Mouse (Mus musculus): ENCODE data around the gene Arhgdib. TPM values are rescaled to one million over a fixed set of nuclear protein-coding genes. Genes with fewer than 3 reads are reported as not detected.

Gene Arhgdib
- total RNA-seq (2023) = 879 to 975 TPM (median 929 TPM) in 4 replicates

DNA sequence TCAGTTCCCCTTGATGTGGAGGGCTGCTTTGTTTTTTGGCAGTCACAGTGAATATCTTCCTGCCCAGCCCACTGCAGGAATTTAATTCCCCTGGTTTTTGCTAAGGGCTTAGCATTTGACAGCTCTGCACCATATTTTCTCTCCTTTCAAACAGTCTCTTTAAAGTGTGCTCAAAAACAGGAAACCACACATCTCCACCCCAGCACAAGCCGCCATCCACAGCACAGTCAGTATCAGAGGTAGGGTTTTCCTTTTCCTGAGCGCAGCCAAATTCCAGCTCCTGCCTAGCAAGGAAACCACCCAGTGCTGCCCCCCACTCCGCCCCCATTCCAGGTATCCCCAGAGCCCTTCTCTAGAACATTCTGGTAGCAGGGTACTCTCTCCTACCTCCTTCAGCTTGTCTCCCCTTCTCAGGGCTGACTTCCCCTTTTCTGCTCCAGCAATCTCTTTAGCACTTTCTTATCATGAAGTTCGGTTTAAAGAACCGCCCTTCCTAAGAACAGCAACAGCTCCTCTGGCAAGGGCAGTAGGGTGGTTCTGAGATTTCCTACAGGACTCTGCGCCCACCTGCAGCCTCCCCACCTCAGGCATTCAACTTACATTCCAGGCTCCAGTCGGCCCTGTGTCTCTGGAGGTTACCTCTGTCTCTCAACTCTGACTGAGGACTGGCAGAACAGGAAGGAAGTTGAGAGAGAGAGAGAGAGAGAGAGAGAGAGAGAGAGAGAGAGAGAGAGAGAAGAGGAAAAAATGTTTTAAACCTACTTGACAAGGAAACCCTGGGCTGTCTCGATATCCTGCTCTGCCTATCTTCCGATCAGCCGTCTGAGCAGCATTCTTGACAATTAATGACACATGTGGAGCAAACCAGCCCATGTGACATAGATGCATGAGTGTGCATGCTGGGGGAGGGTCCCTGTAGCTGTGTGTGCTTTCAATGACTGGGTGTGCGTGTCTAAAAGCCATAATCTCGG lies at the start of gene Arhgdib:
TSS of gene Arhgdib (minus strand) at position 849 of the 971 bp plus-strand sequence.

DNA sequence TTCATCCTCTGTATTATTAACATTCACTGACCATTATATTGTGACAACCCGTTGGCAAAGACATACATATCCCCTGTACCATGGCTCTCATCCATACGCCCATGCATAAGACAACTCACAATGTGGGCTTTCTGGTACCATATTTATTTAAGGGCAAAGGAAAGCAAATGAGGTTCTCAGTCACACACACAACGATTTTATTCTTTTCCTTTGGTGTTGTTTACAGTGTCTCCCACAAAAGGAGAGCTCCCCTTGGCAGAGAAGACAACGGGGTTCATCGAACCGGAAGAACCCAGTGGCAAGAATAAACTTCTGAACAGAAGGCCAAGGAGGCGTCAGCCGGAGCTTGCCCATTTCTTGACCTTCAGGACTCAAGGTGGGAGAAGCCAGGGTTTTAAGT lies 18.2 kb downstream of the Arhgdib start, which contains the start of gene Pde6h:
TSS of gene Pde6h (plus strand) at position 301 of the 400 bp plus-strand sequence.

DNA sequence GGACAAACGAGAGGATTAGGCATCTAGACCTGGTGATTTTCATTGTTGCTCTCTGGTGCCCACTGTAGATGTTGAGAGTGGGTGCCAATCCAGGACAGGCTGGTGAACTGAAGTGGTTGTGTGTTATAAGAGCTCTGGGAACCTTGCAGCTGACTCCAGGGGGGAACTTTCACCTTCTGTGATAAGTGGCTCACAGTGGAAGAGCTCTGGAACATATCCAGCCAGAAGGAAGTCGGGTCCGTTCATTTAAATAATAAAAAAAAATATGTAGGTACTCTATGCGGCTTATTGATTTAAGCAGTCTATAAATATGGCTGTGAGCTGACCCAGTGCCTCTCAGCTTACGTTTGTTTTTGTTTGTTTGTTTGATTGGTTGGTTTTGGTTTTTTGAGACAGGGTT lies 19.6 kb downstream of the Arhgdib start, which contains the start of gene Erp27:
TSS of gene Erp27 (minus strand) at position 101 of the 400 bp plus-strand sequence.

DNA sequence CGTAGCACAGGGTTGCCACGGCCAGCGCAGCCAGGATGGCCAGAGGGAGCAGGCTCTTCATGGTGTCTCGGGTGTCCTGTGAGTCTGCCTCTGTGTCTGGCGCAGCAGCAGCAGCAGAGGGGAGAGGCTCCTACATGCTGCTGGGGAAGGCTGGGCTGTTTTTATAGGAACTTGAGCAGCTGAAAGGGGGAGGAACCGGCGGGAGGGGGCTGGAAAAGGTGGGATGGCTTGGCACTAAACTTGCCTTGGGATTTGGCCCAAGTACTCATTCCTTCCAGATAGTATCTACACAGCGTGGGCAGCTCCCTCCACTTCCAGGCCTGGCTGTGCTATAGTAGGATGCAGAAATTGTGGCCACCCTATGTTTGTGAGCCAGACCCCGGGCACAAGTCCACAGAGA lies 66.0 kb downstream of the Arhgdib start, which contains the start of gene Mgp:
TSS of gene Mgp (minus strand) at position 154 of the 400 bp plus-strand sequence.

Other genes starting within 250 kb of the Arhgdib start
- gene Gucy2c, start 160.1 kb downstream of the Arhgdib start, total RNA-seq (2023) = 0.24 TPM in 1 of 4 replicates, not detected in the others
- 14.5 to 18.6 TPM (median 15.4 TPM) in 4 replicates for gene Hist4h4, start 137.5 kb downstream of the Arhgdib start, total RNA-seq (2023)
- 50.5 to 66.8 TPM (median 53.5 TPM) in 4 replicates for gene H2afj, start 133.7 kb downstream of the Arhgdib start, total RNA-seq (2023)
- 4.4 to 9.9 TPM (median 7.9 TPM) in 4 replicates for gene BC049715, start 114.3 kb downstream of the Arhgdib start, total RNA-seq (2023)
- gene Wbp11, start 113.7 kb downstream of the Arhgdib start, total RNA-seq (2023) = 229 to 267 TPM (median 251 TPM) in 4 replicates
- gene Smco3, start 106.4 kb downstream of the Arhgdib start, total RNA-seq (2023) = not detected in 4 replicates
- gene Art4, start 84.2 kb downstream of the Arhgdib start, total RNA-seq (2023) = 0.30 TPM in 1 of 4 replicates, not detected in the others
- not detected in 4 replicates for gene Mgp, start 66.1 kb downstream of the Arhgdib start, total RNA-seq (2023)
- 9.8 to 16.9 TPM (median 11.5 TPM) in 4 replicates for gene Erp27, start 19.7 kb downstream of the Arhgdib start, total RNA-seq (2023)
- gene Pde6h, start 18.1 kb downstream of the Arhgdib start, total RNA-seq (2023) = 0.09 TPM in 1 of 4 replicates, not detected in the others
- 0.60 TPM in 1 of 4 replicates, not detected in the others for gene Rerg, start 228.6 kb upstream of the Arhgdib start, total RNA-seq (2023)